Mouse (Mus musculus) embryonic fibroblast, embryonic 13.5 days (primary cell): ENCODE measurements around the gene AC124502.3. TPM values are rescaled to one million over a fixed set of nuclear protein-coding genes. Genes with fewer than 3 reads are reported as not detected.
"Not testable (repeated sequence)": the region's sequence is repeated elsewhere in the genome, so short reads cannot be mapped to it uniquely, and the experiment has no call there.

Experiments used
- H3K27ac ChIP-seq: 2 replicates; pipeline ENCODE4 v1.5.1; 2012; ENCODE audit warnings: low read length, control low read depth, inconsistent platforms; ENCODE audit not compliant: insufficient read depth
- H3K4me1 ChIP-seq: 2 replicates; pipeline ENCODE4 v1.6.1; 2011; ENCODE audit warnings: low read length; ENCODE audit not compliant: control insufficient read depth, insufficient read depth
- H3K4me3 ChIP-seq: 2 replicates; pipeline ENCODE4 v1.5.1; 2011; ENCODE audit warnings: mild to moderate bottlenecking, control low read depth, low read length; ENCODE audit not compliant: insufficient read depth
- CTCF ChIP-seq: IDR thresholded peaks from 2 replicates; pipeline ENCODE4 v1.5.1; 2011; ENCODE audit warnings: mild to moderate bottlenecking, control low read depth, low read length, moderate library complexity, borderline replicate concordance; ENCODE audit not compliant: insufficient read depth
- POLR2A ChIP-seq: IDR thresholded peaks from 2 replicates; pipeline ENCODE4 v1.6.1; 2011; ENCODE audit warnings: low read depth, mild to moderate bottlenecking, control low read depth, low read length, moderate library complexity
- polyA plus RNA-seq: library from polyadenylated mRNA; stranded (reverse); fragments of >200 nt; gene quantifications from 2 replicates; pipeline ENCODE4 v1.2.4, GENCODE M21; 2011; ENCODE audit warnings: low read depth; ENCODE audit not compliant: missing spikeins, insufficient read length

Gene AC124502.3
- polyA plus RNA-seq, 1 experiment, result 1.5 TPM

- Histone ChIP-seq H3K4me3 (no peak overlapping the region), H3K27ac (no peak overlapping the region), H3K4me1 (no peaks in the 10 kb centered on the region)
- no peak for TF ChIP-seq POLR2A
- no peak for TF ChIP-seq CTCF
These were observed 40.6 kb downstream of the AC124502.3 start for GRCm38 (mm10) chr19:5079279-5079678.

DNA sequence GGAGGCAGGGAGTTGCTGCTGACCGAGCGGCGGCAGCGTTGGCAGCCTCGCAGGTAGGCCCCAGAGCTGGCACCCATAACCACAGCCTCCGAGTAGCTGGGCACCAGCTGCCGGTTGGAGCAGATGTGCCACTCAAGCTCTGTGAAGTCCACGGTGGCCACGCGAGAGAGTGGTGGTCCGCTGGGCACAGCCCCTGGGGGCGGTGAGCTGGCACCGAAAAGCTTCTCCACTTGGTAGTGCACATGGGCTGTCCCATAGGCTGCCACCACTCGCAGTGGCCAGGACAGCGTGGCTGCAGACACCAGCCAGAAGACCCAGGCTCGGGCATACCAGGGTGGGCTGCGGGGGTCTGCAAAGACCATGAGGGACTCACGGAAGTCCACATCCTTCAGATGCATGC lies 43.3 kb downstream of the AC124502.3 start:
- H3K4me1 ChIP-seq, result no peaks in the 10 kb centered on the region
- TF ChIP-seq CTCF, result no peak
- no peak for TF ChIP-seq POLR2A

DNA sequence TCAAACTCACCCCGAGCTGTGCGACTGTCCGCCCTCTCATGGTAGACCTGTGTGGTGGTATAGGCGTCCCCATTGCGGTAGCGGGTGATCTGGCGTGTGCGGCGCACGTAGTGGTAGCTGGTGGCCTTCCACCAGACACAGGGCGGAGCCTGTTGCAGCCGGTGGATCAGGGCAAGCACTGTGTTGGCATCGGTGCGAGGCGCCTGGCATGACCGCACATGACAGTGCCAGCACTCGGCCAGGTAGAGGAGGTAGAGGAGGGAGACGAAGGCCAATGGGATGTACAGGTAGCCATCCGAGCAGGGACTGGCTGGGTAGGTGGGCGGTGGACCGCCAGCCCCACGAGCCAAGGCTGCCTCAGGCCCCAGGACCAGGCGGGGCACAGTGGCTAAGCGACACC lies 43.9 kb downstream of the AC124502.3 start:
- no peak overlapping the region for H3K4me3 ChIP-seq
- no peaks in the 10 kb centered on the region for H3K4me1 ChIP-seq
- TF ChIP-seq POLR2A (no peak), CTCF (no peak)
- H3K27ac ChIP-seq, result no peak overlapping the region

More for the DNA sequence above, 43.3 kb downstream of the AC124502.3 start:
- Histone ChIP-seq H3K27ac (no peak overlapping the region), H3K4me3 (no peak overlapping the region)

- TF ChIP-seq CTCF (no peak), POLR2A (no peak)
- Histone ChIP-seq H3K4me3 (no peak overlapping the region), H3K27ac (no peak overlapping the region), H3K4me1 (no peaks in the 10 kb centered on the region)
These were observed 45.5 kb downstream of the AC124502.3 start for GRCm38 (mm10) chr19:5083961-5084833.

DNA sequence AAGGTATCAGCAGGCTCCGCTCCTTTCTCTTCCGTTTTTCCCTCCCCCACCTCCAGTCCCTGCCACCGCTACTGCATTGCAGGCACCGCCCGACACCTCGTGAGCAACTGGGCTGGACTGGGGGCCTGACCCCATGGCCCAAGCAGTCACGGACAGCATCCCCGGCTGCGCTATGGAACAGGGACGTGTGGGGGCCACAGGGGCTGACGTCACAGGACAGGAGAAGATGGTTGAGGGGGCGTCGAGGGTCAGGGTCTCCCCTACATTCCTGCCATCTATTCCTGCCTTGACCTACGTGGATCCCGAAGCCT lies 46.1 kb downstream of the AC124502.3 start:
- Histone ChIP-seq H3K4me3 (peak overlapping the region; percentile 34), H3K4me1 (no peaks in the 10 kb centered on the region), H3K27ac (no peak overlapping the region)
- no peak for TF ChIP-seq POLR2A
- no peak for TF ChIP-seq CTCF

DNA sequence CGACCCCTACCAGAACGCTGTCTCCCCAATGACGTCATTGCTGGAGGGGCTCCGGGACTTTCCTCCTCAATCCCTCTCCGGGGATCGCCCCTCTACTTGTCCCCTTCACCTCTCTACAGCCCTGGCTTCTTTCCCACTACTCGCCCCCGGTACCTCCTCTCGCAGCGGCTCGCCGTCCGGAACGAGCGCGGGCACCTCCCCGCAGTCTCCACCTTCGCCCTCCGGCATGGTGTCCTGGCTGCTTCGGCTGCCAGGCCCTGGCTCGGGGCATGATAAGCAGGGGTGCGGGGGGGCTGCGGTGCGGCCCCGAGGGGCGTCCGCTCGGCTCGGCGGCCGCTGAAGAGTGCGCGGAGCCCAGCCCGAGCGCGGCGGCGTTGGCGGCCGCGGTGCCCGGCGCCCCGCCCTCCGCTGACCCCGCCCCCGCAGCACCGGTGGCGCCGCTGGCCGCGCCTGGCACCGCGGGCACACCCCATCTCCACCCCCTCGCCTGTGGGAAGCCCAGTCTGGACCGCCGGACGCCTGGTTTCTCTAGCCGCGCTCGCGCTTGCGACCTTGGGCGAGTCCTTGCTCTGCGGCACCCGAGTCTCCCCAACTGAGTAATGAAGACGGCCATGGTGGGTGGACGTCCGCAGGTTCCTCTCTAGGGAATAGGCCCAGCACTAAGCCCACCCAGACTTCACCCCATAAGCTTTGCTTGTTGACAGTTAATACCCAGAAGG lies 46.6 kb downstream of the AC124502.3 start, which contains the start of gene Tmem151a:
TSS of gene Tmem151a (minus strand) at position 387 of the 719 bp plus-strand sequence.
- Histone ChIP-seq H3K4me3 (peak within 1 kb of the TSS; percentile 34), H3K27ac (no peak within 1 kb of the TSS), H3K4me1 (no peaks in the 10 kb centered on the region)
- TF ChIP-seq POLR2A (no peak), CTCF (no peak)

DNA sequence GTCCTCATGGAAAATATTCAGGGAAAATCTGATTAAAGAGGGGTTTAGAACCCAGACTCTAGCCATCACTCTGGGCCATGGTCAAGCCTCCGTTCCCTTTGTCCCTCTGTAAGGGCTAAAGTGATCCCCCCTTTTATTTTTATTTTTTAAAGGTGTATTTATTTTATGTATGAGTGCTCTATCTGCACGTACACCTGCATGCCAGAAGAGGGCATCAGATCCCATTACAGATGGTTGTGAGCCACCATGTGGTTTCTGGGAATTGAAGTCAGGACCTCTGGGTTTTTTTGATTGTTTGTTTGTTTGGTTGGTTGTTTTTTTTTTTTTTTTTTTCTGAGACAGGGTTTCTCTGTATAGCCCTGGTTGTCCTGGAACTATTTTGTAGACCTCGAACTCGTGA lies 47.8 kb downstream of the AC124502.3 start:
- not testable (repeated sequence) for H3K4me1 ChIP-seq, H3K4me3 ChIP-seq, H3K27ac ChIP-seq

GRCm38 (mm10) chr19:5087884-5088728 lies 49.4 kb downstream of the AC124502.3 start, which contains the start of gene Yif1a:
Gene Yif1a, plus strand, starts transcription at chr19:5088538.
- H3K4me1 ChIP-seq, result no peaks in the 10 kb centered on the region
- peak within 1 kb of the TSS; percentile 83 for H3K4me3 ChIP-seq
- H3K27ac ChIP-seq, result peak within 1 kb of the TSS; percentile 72
- peak; percentile 95 for TF ChIP-seq POLR2A
- TF ChIP-seq CTCF, result peak; percentile 47; the same call in 1 of the 2 replicates

DNA sequence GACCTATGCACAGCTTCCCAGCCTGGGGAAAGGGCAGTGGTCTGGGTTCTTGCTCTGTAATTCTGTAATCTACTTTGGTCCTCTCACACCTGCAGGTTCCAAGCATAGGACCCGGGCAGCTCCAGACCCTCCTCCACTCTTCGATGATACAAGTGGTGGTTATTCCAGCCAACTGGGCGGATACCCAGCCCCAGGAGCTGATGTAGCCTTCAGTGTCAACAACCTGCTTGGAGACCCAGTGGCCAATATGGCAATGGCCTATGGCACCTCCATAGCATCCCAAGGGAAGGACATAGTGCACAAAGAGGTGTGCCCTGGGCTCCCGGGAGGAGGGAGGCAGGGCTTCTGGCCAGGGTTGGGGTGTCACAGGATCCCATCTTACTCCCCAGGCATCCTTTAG lies 50.6 kb downstream of the AC124502.3 start:
- Histone ChIP-seq H3K27ac (no peak overlapping the region), H3K4me1 (0 out of 2 replicates have a peak, but pooled peaks cover 2% of the 10 kb centered on the region), H3K4me3 (peak overlapping the region; percentile 83)
- no peak for TF ChIP-seq POLR2A
- TF ChIP-seq CTCF, result no peak
